Mouse (Mus musculus): ENCODE measurements around the gene Tfdp2.

DNA sequence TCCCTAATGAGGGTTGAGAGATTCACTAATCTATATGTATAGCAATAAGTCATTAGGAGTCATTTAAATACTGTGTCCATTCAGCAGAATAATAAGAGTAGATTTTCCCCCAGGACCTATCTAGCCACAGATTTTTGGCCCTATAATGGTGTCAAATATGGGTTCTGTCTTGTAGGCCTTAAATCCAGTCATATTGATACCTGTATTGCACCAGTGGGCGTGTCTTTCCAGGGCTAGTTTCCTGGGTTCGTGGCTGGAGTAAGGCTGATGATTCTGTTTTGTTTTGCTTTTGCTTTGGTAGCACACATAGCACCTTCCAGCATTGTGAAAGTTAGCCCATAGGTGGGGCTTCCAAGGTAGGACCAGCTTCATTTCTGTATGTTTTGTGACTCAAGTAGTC, 18.1 kb downstream of the Tfdp2 start:
- TF ChIP-seq POLR2A (IDR thresholded peaks at IDR 0.05; ENCODE audit: insufficient read depth, low read length) (no peak), CTCF (IDR thresholded peaks at IDR 0.05; ENCODE audit: low read depth, low read length) (no peak)

All from ES-Bruce4 (cell line).